Mouse (Mus musculus): ENCODE results near the gene Atp8b2.

- TF ChIP-seq CTCF (IDR thresholded peaks at IDR 0.05; ENCODE audit: low read depth, low read length): no peak
- no peak for TF ChIP-seq POLR2A (IDR thresholded peaks at IDR 0.05; ENCODE audit: borderline replicate concordance, low read depth, low read length)
These were observed 30.4 kb downstream of the Atp8b2 start for GRCm38 (mm10) chr3:89932925-89933324.

All from bone marrow macrophage, adult 2 months (primary cell).